Mouse (Mus musculus): ENCODE measurements around the gene Tbcd.

DNA sequence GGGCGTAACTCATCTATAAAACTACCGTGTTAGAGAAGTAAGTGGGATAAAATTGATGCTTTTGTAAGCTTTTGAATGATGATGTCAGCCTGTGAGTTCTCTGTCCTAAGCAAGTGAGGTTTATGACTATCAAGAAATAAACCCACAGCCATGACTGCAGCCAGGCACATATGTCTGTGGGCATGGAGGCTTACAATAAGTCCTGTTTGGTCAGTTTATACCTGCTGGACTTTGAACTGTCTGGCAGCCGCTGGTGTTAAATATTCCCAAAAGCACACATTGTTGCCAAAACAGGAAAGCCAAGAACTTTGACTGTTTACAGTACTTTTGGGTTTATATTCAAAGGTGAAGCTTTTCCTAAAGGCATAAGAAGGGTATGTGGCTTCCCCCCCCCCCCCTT is 65.2 kb downstream of the Tbcd start:
- TF ChIP-seq CTCF (IDR thresholded peaks at IDR 0.05; ENCODE audit: insufficient read depth, low read depth, low read length), result no peak
- no peak for TF ChIP-seq POLR2A (IDR thresholded peaks at IDR 0.05; ENCODE audit: insufficient read depth, low read depth, low read length)
